Mouse (Mus musculus) v-Abl transformed pro-B cells (cell line): Measurements from ENCODE around the gene Styxl1.

Experiments
- in situ Hi-C, 2 experiments: fragments of 400-800 bp; cut with MboI; formaldehyde crosslinking; loops; one replicate each; pipeline ENCODE4 v1.15.1; 2025; ENCODE audit not compliant: unreplicated experiment in 2 of 2

Styxl1 gene

DNA sequence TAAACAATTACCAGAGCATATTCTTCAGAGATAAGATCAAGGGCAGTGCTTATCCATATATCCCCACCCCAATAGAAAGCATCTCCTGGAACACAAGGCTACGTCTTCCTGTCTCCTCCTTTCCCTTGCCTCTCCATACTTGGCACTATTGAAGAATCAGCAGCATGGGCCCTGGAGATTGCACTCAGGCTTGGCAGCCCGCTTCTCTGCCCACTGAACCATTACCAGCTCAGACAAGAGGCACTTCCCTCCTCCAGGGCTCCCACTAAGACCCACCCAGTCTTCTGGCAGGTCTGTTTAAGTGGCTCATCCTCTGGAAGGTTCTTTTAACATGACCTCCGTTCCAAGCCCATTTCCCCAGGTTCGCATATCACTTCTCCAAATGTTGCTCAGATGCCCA lies 1.6 kb downstream of the Styxl1 start:
- in situ Hi-C loops: no loop called here

DNA sequence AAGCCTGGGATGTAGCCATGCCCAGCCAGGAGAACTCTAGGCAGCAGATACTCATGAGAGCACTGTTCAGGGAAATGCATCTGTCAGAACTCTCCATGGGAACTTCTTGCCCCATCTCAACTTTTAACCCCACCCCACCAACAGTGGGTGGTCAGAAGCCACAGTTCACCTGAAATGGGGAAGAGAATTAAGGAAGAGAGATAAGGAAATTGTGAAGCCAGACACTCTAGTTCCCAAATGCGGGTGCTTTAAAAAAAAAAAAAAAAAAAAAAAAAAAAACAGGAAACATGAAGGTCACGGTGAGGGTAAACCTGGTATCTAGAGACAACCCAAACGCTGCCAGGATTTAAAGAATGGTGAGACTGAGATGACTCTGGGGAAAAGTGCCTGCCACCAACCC lies 5.7 kb downstream of the Styxl1 start:
- in situ Hi-C loops: no loop called here

DNA sequence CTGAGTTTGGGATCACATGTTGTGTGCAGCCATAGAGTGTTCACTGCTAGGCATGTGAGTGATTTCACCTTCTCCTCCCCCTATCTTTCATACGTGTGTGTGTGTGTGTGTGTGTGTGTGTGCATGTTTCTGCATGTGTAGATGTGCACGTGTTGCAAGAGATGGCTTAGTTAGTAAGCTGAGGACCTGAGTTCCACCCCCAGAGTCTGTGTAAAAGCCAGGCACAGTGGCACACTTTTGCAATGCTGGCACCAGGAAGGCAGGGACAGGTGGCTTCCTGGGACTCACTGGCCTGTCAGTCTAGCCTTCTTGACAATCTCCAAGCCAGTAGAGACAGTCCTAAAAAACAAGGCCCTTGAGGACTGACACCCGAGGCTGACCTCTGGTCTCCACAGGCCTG lies 13.2 kb downstream of the Styxl1 start:
- in situ Hi-C loops: loop anchor here (5.0 to 10.0 kb wide), 4 partner anchors 133 to 363 kb away; partner anchors contain the start of genes Rhbdd2 (in 2 of the 2) and Hip1 (in 1 of the 2)

DNA sequence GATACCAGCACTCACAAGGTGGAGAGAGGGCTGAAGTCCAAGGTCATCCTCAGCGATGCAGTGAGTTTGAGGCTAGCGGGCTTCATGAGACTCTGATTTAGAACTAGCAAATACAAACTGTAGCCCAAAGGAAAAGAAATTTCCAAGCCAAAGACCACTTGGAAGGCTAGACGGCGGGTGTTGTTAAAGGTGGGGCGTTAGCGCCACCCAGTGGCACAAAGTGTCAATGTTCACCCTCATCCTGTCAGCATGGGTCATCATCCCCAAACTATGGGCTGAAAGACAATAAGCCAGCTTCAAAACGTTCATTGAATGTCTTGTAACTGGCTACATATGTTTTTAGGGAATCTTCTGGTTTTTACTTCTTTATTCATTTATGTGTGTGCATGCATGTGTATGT lies 14.7 kb downstream of the Styxl1 start:
- in situ Hi-C loops: loop anchor here (5.0 to 10.0 kb wide), 2 partner anchors 131 to 359 kb away; partner anchors contain the start of gene Rhbdd2 (in 2 of the 2)

DNA sequence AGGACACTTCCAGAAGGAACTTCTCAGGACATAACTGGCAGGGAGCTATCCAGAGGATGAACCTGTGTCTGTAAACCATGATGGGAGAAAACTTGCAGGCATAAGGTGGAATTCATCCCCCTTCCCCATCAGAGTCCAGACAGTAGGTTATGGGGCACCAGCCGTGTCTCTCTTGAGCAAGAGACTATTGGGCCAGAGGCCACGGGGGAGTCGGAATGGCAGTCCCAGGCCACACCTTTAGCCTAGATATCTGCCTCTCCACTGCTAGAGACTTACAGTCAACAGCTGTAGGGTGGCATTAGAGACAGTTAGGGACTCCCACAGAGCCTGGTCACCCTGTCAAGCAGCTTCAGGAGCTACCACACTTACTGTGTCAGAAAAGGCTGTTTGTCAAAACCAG lies 16.3 kb downstream of the Styxl1 start:
- in situ Hi-C loops: loop anchor here (5.0 to 10.0 kb wide), 2 partner anchors 130 to 357 kb away; partner anchors contain the start of gene Rhbdd2 (in 2 of the 2)

DNA sequence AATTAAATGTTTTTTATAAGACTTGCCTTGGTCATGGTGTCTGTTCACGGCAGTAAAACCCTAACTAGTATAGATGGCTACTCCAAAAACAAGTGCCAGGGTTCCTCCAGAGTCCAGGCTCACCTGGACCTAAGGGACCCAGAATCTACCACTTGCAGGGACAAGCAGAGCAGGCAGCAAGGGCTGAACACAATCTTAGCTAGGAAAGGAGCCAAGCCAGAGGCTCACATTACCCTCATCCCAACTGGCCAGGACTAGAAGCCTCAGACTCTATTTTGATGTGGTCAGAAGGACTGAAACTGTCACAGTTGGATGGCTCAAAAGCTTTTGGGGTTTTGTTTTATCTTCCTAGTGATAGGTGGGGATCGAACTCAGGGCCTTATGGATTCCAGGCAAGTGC lies 26.6 kb downstream of the Styxl1 start:
- in situ Hi-C loops: no loop called here

DNA sequence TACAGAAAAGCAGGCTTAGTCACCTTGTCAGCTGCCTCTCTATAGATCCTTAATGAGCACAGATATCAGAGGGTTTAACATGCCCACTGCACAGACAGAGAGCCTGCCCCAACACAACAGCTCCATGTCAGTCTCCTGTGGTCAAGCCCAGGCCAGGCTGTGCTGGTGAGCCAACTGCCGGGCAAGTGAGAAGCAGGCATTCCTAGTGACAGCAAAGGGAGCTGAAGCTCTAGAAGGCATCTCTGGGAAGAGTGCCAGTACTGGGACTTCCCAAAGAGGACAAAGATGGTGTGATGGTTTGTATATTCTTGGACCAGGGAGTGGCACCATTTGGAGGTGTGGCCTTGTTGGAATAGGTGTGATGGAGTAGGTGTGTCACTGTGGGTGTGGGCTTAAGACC lies 27.1 kb downstream of the Styxl1 start:
- in situ Hi-C loops: no loop called here

DNA sequence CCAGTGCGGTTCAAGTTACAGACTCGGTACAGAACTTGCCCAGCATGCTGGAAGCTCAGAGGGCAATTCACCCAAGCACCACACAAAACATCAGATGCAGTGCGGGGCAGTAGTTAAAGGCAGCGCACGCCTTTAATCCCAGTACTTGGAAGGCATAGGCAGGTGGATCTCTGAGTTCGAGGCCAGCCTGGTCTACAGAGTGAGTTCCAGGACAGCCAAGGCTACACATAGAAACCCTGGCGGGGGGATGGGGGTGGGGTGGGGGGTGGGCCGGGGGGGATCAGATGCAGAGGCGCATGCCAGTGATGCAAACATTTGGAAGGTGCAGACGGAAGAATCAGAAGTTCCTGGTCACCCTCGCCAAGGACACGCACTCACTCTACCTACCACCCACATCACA lies 33.4 kb downstream of the Styxl1 start:
- in situ Hi-C loops: no loop called here

DNA sequence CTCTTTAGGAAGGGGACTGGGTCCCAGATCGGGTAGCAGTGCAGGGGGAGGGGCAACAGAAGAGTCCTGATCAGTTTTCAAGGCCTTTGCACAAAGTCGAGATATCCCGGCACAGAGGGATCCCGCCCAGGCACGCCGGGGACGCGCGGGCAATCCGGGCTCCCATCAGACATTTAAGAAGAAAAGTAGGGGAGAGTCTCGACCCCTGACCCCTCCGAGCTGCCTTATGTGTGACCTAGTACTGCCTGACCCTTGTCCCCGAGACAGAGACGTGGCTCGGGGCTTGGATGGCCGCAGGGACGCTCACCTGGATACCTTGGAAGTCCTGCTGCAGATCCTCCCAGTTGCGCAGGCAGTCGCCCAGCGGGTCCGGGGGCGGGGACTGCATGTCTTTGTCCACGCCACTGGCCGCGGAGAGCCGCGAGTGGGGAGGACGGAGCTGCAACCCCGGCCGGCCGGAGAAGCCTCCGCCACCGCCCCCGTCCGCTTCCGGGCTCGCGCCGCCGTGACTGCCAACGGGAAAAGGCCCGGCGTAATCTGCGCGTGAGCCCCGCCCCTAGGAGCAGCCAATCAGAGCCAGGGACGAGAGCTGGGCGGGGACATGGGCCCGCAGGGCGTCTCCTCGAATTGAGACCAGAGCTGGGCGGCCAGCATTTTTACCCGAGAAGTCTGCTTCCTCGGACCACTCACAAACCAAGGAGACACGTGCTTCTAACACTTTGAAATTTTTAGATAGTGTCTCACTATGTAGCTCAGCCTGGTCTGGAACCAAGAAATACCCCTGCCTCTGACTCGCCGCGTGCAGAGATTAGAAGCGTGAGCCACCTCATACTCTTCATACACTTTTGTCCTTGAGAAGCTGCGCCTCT lies 34.2 kb downstream of the Styxl1 start, which contains the start of gene Tmem120a:
Gene Tmem120a, minus strand, starts transcription at position 708 of the 869 bp plus-strand sequence.
- in situ Hi-C loops: no loop called here

DNA sequence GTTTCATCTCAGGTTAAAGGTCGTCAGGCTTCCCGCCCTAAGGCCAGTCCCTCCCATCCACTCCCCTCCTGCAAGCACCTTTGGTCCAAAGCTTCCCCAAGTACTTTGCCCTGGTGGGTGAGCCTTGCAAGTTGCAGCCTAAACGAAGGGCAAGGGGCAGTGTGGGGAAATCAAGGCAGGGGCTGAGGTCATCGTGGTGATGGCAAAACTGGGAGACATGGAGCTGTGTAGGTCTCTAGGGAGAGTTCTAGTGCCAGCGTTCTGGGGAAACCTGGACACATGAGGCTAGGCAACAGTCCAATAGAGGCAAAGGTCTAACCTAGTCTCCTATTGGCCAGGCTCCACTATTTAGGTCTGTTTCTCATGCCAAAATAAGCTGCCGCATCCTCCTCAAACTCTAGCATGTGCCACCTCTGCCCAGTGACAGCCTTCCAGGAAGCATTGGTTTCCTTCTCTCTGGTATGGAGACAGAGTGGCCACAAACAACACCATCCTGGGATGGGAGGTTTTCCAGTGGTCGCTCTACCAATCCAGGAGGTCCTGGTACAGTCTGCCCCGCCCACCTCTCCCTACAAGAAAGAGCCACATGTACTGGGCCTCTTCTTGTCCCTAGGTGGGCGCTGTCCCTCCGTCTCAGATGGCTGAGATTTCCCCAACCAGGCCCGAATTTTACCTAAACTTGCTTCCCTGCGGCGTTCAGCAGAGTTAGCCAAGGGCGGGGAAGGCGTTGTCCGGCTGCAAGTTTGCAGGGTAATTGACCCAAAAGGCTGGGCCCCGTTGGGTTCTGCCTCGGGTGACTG lies 35.0 kb downstream of the Styxl1 start:
- in situ Hi-C loops: no loop called here

DNA sequence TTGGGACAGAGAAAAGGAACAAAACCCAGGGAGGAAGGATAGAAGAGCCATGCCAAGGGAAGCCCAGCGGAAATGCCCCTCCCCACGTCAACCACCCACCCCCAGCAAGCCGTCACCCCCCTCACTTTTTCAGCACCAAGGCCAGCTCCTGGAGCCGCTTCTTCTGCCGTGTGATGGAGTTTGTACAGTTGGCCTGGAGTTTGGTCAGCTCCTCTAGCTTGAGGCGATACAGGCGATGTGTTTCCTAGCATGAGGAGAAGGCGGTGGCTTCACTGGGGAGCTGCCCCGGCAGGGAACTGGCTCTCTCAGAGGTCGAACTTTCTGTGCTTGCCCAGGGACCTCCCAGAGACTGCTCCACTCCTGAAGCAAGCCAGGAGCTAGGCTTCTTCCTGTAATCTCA lies 36.0 kb downstream of the Styxl1 start:
- in situ Hi-C loops: no loop called here

DNA sequence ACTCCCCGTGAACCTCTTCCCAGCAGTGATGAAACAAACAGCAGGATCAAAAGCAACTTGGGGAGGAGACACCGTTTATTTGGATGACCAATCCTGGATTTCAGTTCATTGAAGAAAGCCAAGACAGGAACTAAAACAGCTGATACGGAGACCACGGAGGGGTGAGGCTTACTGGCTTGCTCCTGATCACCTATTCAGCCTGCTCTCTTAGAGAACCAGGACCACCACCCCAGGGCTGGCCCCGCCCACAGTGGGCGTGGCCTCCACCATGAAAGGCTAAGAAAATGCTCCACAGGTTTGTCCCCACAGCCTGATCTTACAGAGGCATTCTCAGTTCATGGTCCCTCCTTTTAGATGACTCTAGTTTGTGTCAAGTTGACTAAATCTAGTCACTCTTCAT lies 39.9 kb downstream of the Styxl1 start:
- in situ Hi-C loops: no loop called here

DNA sequence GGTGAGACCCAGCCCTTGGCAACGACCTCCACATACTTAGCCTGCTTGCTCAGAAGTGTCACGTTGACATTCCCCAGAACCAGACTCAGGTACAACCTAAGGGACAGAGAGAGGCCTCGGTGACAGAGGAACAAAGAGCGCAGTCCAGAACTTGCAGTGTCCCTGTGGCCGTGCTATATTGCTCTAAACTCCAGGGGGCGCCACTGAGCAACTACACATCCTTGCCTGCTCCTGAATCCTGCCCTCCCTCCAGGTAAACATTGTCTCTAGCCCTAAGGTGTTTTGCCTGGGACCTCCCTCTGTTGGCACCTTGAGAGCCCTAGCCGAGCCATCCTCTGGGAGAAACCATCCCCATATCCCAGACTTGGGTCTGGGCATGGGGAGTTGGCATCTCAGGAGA lies 41.0 kb downstream of the Styxl1 start:
- in situ Hi-C loops: no loop called here

DNA sequence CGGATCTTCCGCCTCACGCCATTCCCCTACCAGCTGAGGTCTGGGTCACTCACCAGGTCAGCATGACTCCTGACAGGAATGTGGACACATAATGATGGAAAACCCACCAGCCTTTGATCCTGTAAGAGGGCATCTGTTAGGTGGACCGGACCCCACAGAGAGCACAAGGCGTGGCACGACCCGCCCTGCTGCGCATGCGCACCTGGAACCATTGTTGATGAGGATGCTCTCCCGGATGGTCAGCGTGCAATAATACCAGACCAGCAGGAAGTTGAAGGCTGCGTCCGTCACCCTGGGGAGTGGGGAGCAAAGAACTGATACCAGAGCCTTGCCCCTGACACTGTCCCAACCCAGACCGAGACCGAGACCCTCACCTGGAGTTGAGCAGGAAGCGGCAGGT lies 41.6 kb downstream of the Styxl1 start:
- in situ Hi-C loops: no loop called here

DNA sequence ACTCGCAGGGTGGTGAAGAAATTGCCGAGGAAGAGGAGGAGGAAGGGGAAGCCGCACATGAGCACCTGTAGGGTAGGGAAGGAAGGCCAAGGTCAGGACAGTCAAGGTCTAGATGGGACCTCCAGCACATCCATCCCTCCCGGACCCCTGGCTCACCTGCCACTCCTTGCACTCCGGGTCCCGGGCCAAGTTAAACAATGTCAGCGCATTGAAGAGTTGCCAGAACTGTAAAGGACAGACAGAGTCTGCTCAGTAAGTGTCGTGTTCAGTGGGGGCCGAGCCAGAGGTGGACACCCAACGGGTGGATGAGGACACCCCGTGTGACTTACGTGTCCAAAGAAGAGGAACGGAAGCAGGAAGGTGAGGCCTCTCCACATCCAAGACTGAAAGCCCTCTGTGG lies 42.4 kb downstream of the Styxl1 start:
- in situ Hi-C loops: no loop called here

DNA sequence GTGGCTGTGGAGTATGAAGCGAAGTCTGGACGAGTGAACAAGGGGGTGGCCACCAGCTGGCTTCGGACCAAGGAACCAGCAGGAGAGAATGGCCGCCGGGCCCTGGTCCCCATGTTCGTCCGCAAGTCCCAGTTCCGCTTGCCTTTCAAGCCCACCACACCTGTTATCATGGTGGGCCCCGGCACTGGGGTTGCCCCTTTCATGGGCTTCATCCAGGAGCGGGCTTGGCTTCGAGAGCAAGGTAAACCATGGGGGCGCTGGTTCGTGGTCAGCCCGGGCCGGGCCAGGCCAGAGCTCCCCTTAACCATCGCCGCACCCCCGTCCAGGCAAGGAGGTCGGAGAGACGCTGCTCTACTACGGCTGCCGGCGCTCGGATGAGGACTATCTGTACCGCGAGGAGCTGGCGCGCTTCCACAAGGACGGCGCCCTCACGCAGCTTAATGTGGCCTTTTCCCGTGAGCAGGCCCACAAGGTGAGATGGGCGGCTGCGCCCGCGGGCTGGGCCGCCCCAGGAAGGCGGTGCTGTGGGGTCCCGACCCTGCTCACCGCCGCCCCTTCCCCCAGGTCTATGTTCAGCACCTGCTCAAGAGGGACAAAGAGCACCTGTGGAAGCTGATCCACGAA lies 44.0 kb downstream of the Styxl1 start:
- in situ Hi-C loops: no loop called here

DNA sequence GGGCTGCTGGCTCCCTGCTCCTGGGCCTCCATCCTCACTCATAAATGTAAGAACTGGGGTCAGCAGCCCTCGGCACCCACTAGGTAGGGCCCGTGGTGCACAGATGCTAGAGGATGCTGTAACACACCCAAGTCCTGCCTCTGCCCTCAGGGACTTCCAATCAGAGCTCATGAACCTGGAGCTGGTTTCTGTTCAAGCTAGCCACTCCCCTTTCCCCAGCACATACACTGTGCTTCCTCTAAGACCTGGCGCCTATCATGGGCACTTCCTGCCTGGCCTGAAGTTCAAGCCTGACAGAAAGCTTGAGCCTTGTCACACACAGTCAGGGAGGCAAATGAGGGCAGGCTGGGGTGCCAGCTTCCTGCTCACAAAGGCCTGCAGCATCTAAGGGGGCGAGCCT lies 45.1 kb downstream of the Styxl1 start:
- in situ Hi-C loops: no loop called here

DNA sequence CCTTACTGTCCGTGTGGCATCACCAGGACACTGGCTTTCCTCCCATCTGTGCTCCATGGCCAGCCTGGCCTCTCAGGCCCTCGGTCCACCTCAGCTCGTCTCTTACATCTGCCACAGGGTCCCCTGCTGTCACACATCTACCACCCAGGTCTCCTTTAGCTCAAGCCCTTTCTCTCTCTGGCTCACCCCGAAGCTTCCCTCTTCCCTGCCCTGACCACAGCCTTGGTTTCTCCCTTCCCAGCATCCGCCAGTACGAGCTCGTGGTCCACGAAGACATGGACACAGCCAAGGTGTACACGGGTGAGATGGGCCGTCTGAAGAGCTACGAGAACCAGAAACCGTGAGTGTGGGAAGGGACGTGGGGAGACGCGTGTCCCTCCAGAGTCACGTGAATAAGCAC lies 46.9 kb downstream of the Styxl1 start:
- in situ Hi-C loops: no loop called here

DNA sequence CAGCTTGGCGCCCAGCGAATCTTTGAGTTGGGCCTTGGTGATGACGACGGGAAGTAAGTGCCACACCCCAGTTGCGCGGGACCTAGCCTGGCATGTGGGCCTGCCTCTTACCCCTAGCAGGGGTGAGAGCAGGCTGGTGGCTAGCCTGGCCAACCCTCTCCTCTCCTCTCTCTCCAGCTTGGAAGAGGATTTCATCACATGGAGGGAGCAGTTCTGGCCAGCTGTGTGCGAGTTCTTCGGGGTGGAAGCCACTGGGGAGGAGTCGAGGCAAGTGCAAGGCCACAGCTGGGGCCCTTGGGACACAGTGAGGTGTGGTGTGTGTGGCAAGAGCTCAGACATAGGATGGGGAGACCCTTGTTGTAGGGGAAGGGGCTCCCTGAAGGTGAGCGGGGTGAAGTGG lies 47.3 kb downstream of the Styxl1 start:
- in situ Hi-C loops: no loop called here

DNA sequence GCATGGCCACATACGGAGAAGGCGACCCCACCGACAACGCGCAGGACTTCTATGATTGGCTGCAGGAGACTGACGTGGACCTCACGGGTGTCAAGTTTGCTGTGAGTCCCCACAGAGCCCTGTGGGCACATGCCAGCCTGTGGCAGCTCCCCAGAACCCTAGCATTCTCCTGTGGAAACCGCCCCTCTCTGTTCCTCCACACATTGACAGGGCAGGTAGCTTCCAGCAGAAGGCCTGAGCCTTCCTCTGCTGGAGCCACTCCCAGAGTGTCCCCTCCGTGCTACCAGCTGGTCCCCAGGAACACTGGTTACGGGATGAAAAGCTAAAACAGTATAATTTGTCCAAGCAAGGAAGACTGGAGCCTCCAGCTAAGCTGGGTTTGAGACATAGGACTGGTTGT lies 47.9 kb downstream of the Styxl1 start:
- in situ Hi-C loops: no loop called here

DNA sequence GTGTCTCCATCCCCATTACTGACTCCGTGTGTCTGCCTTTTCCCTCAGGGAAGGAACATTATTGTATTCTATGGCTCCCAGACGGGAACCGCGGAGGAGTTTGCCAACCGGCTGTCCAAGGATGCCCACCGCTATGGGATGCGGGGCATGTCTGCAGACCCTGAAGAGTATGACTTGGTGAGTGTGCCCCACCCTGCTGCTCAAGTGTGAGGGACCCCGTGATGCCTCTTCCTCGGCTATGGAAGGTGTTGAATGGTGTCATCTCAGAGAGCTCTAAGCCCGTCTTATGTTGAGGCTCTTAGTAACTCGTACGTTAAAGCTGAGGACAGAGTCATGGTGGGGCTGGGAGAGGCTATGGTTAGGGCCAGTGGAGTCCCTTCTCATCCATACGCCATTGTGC lies 48.8 kb downstream of the Styxl1 start:
- in situ Hi-C loops: no loop called here
